Mouse (Mus musculus): ENCODE data around the gene Entpd5.

DNA sequence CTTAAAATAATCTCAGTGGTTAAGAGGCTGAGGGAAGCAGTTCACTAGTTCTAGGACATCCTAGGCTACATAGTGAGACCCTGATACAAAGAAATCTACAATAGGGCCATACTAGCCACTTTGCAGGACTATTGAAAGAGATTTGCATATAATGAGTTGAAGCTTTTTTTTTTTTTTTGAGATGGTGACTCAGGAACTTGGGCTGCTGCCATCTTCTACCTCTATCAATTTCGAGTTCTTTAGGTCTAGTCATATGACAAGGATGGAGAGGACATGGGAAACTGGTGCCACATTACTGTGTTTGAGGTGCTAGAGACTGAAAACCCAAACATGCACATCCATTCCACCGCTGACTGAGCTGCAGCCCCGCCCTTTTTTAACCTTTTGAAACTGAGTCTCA, 15.2 kb upstream of the Entpd5 start:
- TF ChIP-seq CTCF (IDR thresholded peaks at IDR 0.05) = no peak
- no peak for TF ChIP-seq EP300 (IDR thresholded peaks at IDR 0.05)
